Mouse (Mus musculus) layer of hippocampus, adult 2 months (tissue): ENCODE data around the gene U2af2. TPM values are rescaled to one million over a fixed set of nuclear protein-coding genes. Genes with fewer than 3 reads are reported as not detected.

Experiments
- DNase-seq, 2 experiments: peaks; one replicate each; pipeline ENCODE4 v3.0.0; 2022; ENCODE audit warnings: low spot score in 2 of 2
- H3K27ac ChIP-seq: fragments of 200-600 bp; 2 replicates; pipeline ENCODE4 v1.8.1; 2022
- H3K4me3 ChIP-seq: fragments of 200-600 bp; 2 replicates; pipeline ENCODE4 v1.8.1; 2022; ENCODE audit warnings: mild to moderate bottlenecking
- CTCF ChIP-seq: fragments of 200-600 bp; conservative IDR thresholded peaks from 2 replicates; pipeline ENCODE4 v1.8.1; 2022; ENCODE audit warnings: antibody characterized with exemption, mild to moderate bottlenecking, moderate library complexity
- total RNA-seq, 2 experiments: library from RNA; stranded (reverse); gene quantifications; 2 replicates each; pipeline ENCODE4 v1.2.3; 2021

The U2af2 gene
- total RNA-seq, 2 experiments from 2014 or later: 185 to 192 TPM

DNA sequence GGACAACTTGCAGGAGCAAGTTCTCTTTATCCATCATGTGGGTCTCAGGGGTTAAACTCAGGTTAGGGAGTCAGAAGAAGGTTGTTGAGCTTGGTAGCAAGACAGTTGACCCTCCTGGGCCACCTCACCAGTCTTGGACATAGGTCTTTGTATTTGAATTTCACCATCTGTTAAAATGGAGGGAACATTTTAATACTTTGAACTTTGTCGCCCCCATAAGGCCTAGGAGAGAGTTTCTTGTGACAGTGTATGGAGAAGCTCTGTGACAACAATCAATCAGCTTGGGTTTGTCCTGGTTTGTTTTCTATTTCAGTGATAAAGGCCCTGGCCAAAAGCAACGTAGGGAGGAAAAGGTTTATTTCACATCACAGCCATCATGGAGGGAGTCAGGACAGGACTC, 14.6 kb upstream of the U2af2 start:
- Histone ChIP-seq H3K27ac (no peak overlapping the region), H3K4me3 (no peak overlapping the region)
- TF ChIP-seq CTCF: peak; percentile 75
- no peak for DNase-seq

DNA sequence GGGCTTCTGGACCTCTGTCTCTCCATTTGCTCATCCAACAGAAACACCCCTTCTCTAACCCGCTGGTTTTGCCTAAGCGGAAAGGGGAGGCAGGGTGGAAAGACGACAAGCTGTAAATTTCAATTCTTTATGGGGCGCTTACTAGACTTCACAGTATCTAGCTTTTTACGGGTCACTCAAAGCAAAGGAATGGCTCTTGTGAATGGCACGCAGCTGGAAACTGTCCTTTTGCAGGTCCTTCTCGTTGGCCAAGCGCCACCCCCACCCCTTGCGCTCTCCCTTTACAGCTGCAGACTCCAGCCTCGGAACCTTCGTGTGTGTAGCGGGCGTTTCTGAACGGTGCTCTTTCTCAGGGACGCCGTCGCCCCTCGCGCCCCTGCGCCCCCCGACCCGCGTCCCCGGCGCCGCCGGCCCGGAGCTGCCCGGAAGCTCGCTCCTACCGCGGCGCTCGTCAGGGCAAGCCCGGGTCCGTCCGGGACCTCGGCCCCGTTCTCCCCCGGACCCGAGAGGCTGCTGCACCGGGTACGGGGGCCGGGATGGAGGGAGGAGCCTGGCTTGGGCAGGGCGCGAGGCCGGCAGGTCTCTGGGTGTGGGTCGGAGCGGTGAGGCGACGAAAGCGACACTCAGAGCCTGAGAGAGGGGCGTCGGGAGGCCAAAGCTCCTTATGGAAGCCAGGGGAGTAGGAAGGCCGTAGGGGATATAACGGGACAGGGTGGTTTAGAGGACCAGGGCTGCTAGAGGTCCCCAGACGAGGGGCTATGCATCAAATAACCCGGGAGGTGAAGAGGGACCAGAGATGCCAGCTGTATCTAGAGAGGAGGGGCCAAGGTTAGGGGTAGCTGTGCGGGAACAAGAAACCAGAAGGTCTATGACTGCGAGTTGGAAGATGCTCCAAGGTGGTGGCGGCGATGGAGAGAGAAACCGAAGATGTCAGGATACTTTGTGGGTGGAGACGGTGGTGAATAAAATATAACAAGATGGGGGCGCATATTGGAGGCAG, 10.4 kb upstream of the U2af2 start, which contains the start of gene Zfp580:
Gene Zfp580, plus strand, starts transcription at position 346 of the 1,000 bp plus-strand sequence.
- TF ChIP-seq CTCF: no peak
- peak; percentile 63 to 77 for DNase-seq
- Histone ChIP-seq H3K4me3 (peak within 1 kb of the TSS; percentile 72), H3K27ac (peak within 1 kb of the TSS; percentile 96)

- Histone ChIP-seq H3K4me3 (peak overlapping the region; percentile 72), H3K27ac (peak overlapping the region; percentile 96)
- no peak for DNase-seq
- TF ChIP-seq CTCF: no peak
Observed at GRCm38 (mm10) chr7:5052438-5052837, 9.5 kb upstream of the U2af2 start.

DNA sequence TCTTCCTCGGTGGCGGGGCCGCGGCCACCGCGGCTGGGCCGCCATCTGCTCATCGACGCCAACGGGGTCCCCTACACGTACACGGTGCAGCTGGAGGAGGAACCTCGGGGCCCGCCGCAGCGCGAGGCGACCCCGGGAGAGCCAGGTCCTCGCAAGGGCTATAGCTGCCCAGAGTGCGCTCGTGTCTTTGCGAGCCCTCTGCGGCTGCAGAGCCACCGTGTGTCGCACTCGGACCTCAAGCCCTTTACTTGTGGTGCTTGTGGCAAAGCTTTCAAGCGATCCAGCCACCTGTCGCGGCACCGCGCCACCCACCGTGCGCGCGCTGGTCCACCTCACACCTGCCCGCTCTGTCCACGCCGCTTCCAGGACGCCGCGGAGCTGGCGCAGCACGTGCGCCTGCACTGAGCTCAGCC, 9.0 kb upstream of the U2af2 start:
- TF ChIP-seq CTCF: no peak
- no peak for DNase-seq
- H3K4me3 ChIP-seq: peak overlapping the region; percentile 72
- peak overlapping the region; percentile 96 for H3K27ac ChIP-seq

DNA sequence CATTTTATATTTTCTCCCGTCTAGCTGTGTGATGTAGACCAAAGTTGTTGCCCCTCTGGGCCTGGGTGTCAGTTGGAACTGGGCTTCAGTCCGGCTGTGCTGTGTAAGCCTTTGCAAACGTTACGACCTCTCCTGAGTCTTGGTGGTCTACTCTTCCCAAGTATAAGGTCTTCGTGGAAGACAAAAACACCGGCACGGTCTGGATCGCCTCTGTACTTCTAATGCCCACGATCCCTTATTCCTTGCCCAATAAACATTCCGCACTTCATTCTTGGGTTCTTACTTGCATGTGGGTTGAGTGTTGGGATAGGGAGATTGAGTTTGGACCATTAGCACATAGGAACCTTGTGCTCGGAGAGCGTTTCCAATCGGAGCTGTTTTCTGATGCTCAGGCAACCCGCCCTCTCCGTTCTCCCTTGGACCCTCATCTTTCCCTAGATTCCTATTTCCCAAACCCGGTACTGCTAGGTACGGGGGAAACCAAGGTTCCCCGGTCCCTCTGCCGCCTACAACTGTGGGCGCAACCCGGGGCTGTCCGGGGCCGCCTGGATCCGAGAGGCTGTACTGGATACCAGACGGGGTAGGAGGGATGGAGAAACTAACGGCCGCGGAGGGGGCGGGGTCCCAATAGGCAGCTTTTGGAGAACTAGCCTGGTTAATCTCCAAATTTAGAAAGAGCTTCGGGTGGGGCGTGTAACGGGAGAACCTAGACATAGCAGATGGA, 8.3 kb upstream of the U2af2 start:
- peak in 1 of 2 experiments; percentile 68 for DNase-seq
- peak overlapping the region; percentile 96 for H3K27ac ChIP-seq
- H3K4me3 ChIP-seq: peak overlapping the region; percentile 72

GRCm38 (mm10) chr7:5056651-5057263, 5.2 kb upstream of the U2af2 start:
- H3K4me3 ChIP-seq: peak overlapping the region; percentile 78
- no peak for TF ChIP-seq CTCF
- DNase-seq: peak in 1 of 2 experiments; percentile 73
- H3K27ac ChIP-seq: peak overlapping the region; percentile 100

More for the DNA sequence above, 8.3 kb upstream of the U2af2 start:
- TF ChIP-seq CTCF: no peak

DNA sequence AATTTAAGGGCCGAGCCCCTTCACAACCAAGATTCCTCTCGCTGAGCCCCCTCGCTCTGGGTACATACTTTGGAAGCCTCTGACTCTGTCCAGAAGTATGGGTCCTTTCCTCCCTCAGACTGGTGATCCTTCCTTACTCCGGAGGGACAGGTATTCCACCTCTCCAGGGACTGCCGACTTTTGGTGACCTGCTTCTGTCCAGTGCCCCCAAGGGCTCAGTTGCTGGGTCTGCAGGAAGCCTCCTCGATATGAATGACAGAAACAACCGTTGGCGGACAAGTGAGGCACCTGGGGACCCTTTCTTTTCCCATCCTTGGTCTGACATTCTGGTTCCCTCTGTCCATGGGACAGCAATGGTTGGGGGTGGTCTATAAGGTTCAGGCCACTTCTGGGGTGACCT, 4.6 kb upstream of the U2af2 start:
- TF ChIP-seq CTCF: no peak
- H3K4me3 ChIP-seq: peak overlapping the region; percentile 78
- no peak for DNase-seq
- H3K27ac ChIP-seq: peak overlapping the region; percentile 100

GRCm38 (mm10) chr7:5057804-5058203, 4.1 kb upstream of the U2af2 start:
- TF ChIP-seq CTCF: peak; percentile 30
- Histone ChIP-seq H3K4me3 (peak overlapping the region; percentile 78), H3K27ac (peak overlapping the region; percentile 100)
- DNase-seq: no peak

GRCm38 (mm10) chr7:5058631-5059030, 3.3 kb upstream of the U2af2 start:
- no peak for DNase-seq
- peak overlapping the region; percentile 100; the same call in 1 of the 2 replicates for H3K27ac ChIP-seq
- TF ChIP-seq CTCF: no peak
- H3K4me3 ChIP-seq: no peak overlapping the region

- no peak overlapping the region for H3K4me3 ChIP-seq
- no peak for TF ChIP-seq CTCF
- peak overlapping the region; percentile 100 for H3K27ac ChIP-seq
- DNase-seq: no peak
Observed at GRCm38 (mm10) chr7:5059421-5059820, 2.5 kb upstream of the U2af2 start.

- Histone ChIP-seq H3K27ac (peak overlapping the region; percentile 100), H3K4me3 (peak overlapping the region; percentile 79)
- DNase-seq: peak; percentile 66 to 72
- peak; percentile 75 for TF ChIP-seq CTCF
Observed at GRCm38 (mm10) chr7:5060239-5060731, 1.7 kb upstream of the U2af2 start.
